Mouse (Mus musculus): ENCODE measurements around the gene Tbx10. TPM values are rescaled to one million over a fixed set of nuclear protein-coding genes. Genes with fewer than 3 reads are reported as not detected.
"Not testable (repeated sequence)": the region's sequence is repeated elsewhere in the genome, so short reads cannot be mapped to it uniquely, and the experiment has no call there.

Gene Tbx10
- polyA plus RNA-seq, 1 experiment from 2014 or later = not detected

DNA sequence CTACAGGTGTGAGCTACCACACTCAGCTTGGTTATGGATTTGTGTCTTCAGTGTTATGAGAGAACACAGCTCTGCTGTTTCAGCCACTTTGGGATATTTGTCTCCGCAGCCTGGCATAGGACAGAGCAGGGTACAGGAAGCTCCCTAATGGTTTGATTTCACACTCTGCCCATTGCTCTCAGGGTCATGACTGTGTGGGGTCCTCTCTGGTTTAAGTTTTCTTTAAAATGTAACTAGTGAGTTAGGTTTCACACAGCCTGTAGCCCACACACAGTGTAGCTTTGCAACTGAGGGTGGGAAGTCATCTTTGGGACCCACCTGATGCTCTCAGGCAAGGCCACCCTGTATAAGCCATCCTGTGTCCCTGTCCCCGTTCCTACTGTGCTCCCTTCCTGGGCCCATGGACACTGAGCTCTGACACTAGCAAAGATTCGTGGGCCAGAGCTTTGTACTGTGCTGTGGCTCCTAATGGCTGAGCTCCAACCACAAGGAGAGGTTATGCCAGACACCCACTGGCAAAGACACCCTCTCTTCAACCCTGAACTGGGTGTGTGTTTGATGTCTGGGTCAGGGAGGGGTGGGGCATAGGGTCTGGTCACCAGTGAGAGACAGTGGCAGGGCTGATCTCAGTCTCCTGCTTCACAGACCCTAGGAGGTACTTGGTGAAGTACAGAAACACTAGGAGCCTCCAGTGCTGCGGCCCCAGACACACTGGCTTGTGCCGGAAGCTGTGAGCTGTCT, 35.1 kb upstream of the Tbx10 start:
- not testable (repeated sequence) for ATAC-seq (ENCODE audit: insufficient number of reproducible peaks, low FRiP score); H3K4me3 ChIP-seq
- 73% methylated on average over 5 of the region's 5 CpGs for whole genome bisulfite sequencing

DNA sequence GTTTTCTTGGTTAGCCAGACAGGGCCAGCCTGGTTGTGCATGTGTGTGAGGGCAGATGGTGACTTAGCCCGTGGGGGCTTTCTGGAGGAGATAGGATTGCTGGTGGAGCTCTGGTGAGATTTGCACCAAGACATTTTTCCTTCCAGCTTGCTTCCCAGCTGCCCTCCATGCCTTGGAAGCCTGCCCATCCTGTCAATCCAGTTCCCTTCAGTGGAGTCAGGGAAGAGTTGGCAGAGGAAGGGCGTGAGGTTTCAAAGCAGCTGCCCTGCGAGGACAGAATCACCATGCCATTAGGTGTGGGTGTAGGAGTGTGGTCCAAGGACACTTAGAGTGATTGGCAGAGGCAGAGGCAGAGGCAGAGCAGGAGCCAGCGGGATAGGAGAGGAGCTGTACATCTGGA, 34.1 kb upstream of the Tbx10 start, which contains the start of gene Aldh3b3:
TSS of gene Aldh3b3 (plus strand) at position 176 of the 400 bp plus-strand sequence.
- 0 out of 2 replicates have a peak, but pooled peaks cover 9% of the 10 kb centered on the region for H3K27me3 ChIP-seq (replicated peaks)
- no peak within 1 kb of the TSS for H3K9ac ChIP-seq
- H3K36me3 ChIP-seq = no peaks in the 10 kb centered on the region
- H3K4me3 ChIP-seq = no peak within 1 kb of the TSS
- H3K27ac ChIP-seq (ENCODE audit: poor library complexity, severe bottlenecking) = no peak within 1 kb of the TSS
- no peaks in the 10 kb centered on the region; the same call in 1 of the 2 replicates for H3K9me3 ChIP-seq (replicated peaks)
- no peak within 1 kb of the TSS for H3K4me2 ChIP-seq
- WGBS = 80% methylated on average over 4 of the region's 4 CpGs
- H3K4me1 ChIP-seq (replicated peaks) = peaks cover 8% of the 10 kb centered on the region
- ATAC-seq (ENCODE audit: insufficient number of reproducible peaks, low FRiP score) = no peak

More for the DNA sequence above, 35.1 kb upstream of the Tbx10 start:
- not testable (repeated sequence) for H3K27ac ChIP-seq (ENCODE audit: poor library complexity, severe bottlenecking); H3K4me2 ChIP-seq; H3K4me1 ChIP-seq (replicated peaks); H3K36me3 ChIP-seq; H3K27me3 ChIP-seq (replicated peaks); H3K9me3 ChIP-seq (replicated peaks); H3K9ac ChIP-seq

DNA sequence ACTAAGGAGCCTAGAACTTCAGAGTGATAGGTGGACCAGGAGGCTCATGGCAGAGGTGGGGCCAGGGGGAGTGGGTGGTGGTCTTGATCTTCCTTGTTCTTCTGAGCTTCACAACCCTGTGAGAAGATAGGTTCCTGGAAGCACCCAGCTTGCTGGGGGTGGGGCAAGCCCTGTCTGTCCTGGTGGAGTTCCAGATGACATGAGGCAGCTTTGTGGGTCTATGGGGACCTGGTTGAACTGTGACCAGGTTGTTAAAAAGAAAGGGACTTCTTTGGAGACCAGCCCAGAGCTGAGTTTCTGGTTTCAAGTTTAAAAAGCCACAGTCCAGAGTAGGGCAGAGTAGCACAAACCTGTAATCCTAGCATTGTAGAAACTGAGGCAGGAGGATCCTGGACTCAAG, 33.5 kb upstream of the Tbx10 start:
- Histone ChIP-seq H3K4me3 (no peak overlapping the region), H3K4me2 (no peak overlapping the region), H3K27me3 (replicated peaks) (0 out of 2 replicates have a peak, but pooled peaks cover 9% of the 10 kb centered on the region), H3K27ac (ENCODE audit: poor library complexity, severe bottlenecking) (no peak overlapping the region), H3K9ac (no peak overlapping the region), H3K4me1 (replicated peaks) (peaks cover 8% of the 10 kb centered on the region), H3K36me3 (no peaks in the 10 kb centered on the region), H3K9me3 (replicated peaks) (no peaks in the 10 kb centered on the region; the same call in 1 of the 2 replicates)
- ATAC-seq (ENCODE audit: insufficient number of reproducible peaks, low FRiP score) = no peak

DNA sequence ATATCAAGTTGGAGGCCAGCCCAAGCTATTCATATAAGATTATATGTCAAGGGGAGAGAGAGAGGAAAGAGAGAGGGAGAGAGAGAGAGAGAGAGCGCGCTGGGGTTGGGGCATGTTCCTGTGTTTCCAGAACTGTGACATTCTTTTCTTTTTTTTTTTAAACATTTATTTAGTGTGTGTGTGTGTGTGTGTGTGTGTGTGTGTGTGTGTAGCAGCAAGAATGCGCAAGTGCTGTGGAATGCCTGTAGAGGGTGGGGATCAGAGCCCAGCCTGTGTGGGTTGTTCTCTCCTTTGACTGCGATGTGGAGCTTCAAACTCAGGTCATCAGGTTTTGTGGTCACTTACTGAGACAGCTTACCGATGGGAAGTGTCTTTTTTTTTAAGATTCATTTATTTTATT, 32.3 kb upstream of the Tbx10 start:
- Histone ChIP-seq H3K9me3 (replicated peaks) (no peaks in the 10 kb centered on the region; the same call in 1 of the 2 replicates), H3K36me3 (no peaks in the 10 kb centered on the region), H3K4me2 (no peak overlapping the region), H3K4me1 (replicated peaks) (peaks cover 8% of the 10 kb centered on the region), H3K9ac (no peak overlapping the region), H3K27me3 (replicated peaks) (0 out of 2 replicates have a peak, but pooled peaks cover 9% of the 10 kb centered on the region), H3K4me3 (no peak overlapping the region), H3K27ac (ENCODE audit: poor library complexity, severe bottlenecking) (no peak overlapping the region)
- WGBS = 85% methylated on average over 5 of the region's 5 CpGs
- ATAC-seq (ENCODE audit: insufficient number of reproducible peaks, low FRiP score) = no peak

DNA sequence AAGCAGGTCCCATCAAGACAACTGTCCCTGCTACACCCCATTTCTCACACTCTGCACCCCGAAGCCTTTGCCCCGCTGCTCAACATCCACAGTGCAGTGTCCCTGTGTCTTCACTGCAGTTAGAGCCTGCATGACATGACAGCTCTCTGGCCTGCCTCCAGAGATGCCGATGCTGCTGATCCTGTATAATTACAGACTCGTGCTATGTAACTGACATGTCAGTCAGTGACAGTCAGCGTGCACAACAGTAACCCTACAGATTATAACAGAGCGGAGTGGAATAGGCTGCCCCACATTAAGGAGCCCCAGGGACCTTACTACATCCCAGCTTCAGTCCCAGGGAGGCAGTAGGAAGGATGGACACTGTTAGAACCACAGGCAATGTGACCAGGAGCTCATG, 30.7 kb upstream of the Tbx10 start:
- ATAC-seq (ENCODE audit: insufficient number of reproducible peaks, low FRiP score); H3K4me1 ChIP-seq (replicated peaks); H3K27me3 ChIP-seq (replicated peaks); H3K4me3 ChIP-seq; H3K9ac ChIP-seq; H3K27ac ChIP-seq (ENCODE audit: poor library complexity, severe bottlenecking); H3K4me2 ChIP-seq; H3K36me3 ChIP-seq; H3K9me3 ChIP-seq (replicated peaks): not testable (repeated sequence)
- 76% methylated on average over 6 of the region's 6 CpGs for WGBS

DNA sequence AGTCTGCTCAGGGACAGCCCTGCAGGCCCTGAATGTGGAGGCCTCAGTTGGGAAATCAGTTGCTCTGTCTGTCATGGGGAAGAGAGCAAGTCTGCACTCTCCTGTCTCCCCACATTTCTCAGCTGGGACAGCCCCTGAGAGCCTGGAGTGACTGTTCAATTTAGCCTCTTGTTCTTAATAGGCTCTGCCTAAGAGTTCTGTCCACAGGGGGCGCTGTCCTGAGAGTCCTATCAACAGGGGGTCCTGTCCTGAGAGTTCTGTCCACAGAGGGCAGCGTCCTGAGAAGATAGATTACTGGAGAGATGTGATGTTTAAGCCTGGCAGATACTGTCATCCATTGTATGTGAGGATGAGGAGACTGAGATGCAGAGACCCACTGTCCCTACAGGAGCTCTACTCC, 30.1 kb upstream of the Tbx10 start:
- no peak for ATAC-seq (ENCODE audit: insufficient number of reproducible peaks, low FRiP score)
- H3K9me3 ChIP-seq (replicated peaks) = no peaks in the 10 kb centered on the region; the same call in 1 of the 2 replicates
- no peak overlapping the region for H3K4me3 ChIP-seq
- H3K27me3 ChIP-seq (replicated peaks) = no peaks in the 10 kb centered on the region
- WGBS = 18% methylated on average over 2 of the region's 2 CpGs
- H3K9ac ChIP-seq = no peak overlapping the region
- H3K4me1 ChIP-seq (replicated peaks) = peaks cover 5% of the 10 kb centered on the region
- H3K4me2 ChIP-seq = no peak overlapping the region
- no peaks in the 10 kb centered on the region for H3K36me3 ChIP-seq
- no peak overlapping the region for H3K27ac ChIP-seq (ENCODE audit: poor library complexity, severe bottlenecking)

DNA sequence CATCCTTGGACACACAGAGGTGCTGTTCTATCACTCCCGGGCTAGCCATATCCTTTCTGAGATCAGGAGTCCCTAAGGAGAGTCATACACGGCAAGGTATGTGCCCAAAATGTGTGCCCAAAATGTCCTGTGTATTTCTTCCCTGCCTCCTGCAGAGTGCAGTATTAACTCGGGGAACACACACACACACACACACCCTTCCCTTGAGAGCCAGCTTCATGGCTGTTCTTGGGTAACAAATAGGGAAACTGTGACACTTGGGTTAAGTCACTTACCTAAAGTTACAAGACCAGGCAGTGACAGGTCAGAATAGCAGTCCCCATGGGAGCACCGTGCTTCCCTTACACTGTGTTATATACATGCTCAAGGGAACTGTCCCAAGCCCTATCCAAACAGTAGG, 28.5 kb upstream of the Tbx10 start:
- H3K9me3 ChIP-seq (replicated peaks) = no peaks in the 10 kb centered on the region; the same call in 1 of the 2 replicates
- H3K4me1 ChIP-seq (replicated peaks) = peaks cover 17% of the 10 kb centered on the region
- no peak overlapping the region for H3K9ac ChIP-seq
- no peak overlapping the region for H3K27ac ChIP-seq (ENCODE audit: poor library complexity, severe bottlenecking)
- no peak for ATAC-seq (ENCODE audit: insufficient number of reproducible peaks, low FRiP score)
- H3K4me2 ChIP-seq = no peak overlapping the region
- H3K4me3 ChIP-seq = no peak overlapping the region
- H3K27me3 ChIP-seq (replicated peaks) = no peaks in the 10 kb centered on the region
- no peaks in the 10 kb centered on the region for H3K36me3 ChIP-seq
- WGBS = 67% methylated on average over 4 of the region's 4 CpGs

DNA sequence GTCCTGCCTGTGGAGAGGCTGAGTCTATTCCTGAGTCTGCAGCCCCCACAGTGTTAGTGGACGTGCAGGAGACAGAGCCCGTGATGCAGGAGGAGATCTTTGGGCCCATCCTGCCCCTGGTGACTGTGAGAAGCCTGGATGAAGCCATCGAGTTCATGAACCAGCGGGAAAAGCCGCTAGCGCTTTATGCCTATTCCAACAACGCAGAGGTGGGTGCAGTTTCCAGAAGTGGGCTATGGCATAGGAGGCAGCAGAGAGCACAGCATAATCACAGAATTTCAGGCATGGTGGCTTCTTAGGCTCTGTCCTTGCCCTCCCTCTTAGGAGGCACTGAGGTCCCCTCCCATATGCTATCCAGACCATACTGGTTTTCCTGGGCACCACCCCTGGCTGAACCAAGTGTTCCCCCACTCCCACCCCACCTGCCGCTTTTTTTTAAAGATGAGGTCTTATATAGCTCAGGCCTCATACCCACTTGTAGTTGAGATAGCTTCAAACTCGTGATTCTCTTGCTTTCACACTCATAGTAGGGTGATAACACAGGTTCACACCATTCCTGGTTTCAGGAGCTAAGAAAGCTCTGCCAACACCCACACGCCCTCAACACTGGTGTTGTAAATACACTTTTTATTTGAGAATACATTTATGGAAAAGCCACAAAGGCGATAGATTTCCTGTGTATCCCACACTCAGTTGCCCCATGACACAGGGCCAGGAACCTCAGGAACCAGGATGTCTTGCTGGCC, 26.0 kb upstream of the Tbx10 start:
- H3K9me3 ChIP-seq (replicated peaks) = no peaks in the 10 kb centered on the region

DNA sequence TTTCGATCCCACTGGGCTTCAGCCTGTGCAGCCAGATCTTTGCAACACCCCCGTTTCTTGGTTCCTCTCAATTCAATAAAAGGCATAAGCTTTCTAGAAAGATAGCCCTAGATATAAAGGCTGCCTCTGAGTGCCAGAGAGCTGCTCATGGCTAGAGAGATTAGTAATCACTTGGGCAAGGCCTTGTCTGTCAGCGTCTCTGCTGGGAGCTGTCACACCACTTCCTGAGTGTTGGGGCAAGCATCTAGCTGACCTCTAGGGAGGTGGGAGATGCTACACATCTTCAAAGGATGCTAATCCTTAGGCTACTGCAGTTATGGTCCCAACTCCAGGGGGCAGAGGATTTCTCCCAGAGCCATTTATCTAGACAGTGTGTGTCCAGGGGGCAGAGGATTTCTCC, 25.3 kb upstream of the Tbx10 start:
- 29% methylated on average over 3 of the region's 3 CpGs for WGBS
- no peak for ATAC-seq (ENCODE audit: insufficient number of reproducible peaks, low FRiP score)
- no peak overlapping the region for H3K4me3 ChIP-seq
- no peaks in the 10 kb centered on the region for H3K36me3 ChIP-seq
- no peak overlapping the region for H3K27ac ChIP-seq (ENCODE audit: poor library complexity, severe bottlenecking)
- H3K27me3 ChIP-seq (replicated peaks) = peaks cover 22% of the 10 kb centered on the region
- H3K9ac ChIP-seq = no peak overlapping the region
- H3K4me1 ChIP-seq (replicated peaks) = peaks cover 19% of the 10 kb centered on the region
- H3K9me3 ChIP-seq (replicated peaks) = no peaks in the 10 kb centered on the region
- H3K4me2 ChIP-seq = no peak overlapping the region

More for the DNA sequence above, 26.0 kb upstream of the Tbx10 start:
- Histone ChIP-seq H3K4me3 (no peak overlapping the region), H3K9ac (no peak overlapping the region), H3K4me1 (replicated peaks) (peaks cover 19% of the 10 kb centered on the region), H3K4me2 (no peak overlapping the region), H3K36me3 (no peaks in the 10 kb centered on the region), H3K27me3 (replicated peaks) (peaks cover 17% of the 10 kb centered on the region), H3K27ac (ENCODE audit: poor library complexity, severe bottlenecking) (no peak overlapping the region)
- ATAC-seq (ENCODE audit: insufficient number of reproducible peaks, low FRiP score) = no peak
- WGBS = 64% methylated on average over 11 of the region's 11 CpGs

DNA sequence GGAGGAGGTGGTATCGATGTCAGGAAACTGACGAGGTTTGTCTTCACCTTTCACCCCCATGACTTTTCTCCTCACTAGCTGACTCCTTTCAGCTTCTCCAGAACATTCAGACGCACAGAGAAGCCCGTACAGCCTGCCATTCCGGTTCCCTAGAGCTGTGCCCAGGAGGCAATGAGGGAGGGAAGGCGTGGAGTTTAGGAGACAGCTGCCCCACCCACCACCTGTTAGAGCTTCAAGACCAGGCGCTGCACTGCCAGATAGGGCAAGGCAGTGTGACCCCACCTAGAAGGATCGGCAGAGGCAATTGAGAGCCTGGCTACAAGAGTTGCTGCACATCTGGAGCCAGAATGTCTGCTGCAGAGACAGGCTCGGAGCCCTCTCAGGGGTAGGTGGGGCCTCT, 20.3 kb upstream of the Tbx10 start, which contains the start of gene Aldh3b2:
TSS of gene Aldh3b2 (plus strand) at position 100 of the 400 bp plus-strand sequence.
- 42% methylated on average over 9 of the region's 9 CpGs for WGBS
- Histone ChIP-seq H3K4me3 (no peak within 1 kb of the TSS), H3K9me3 (replicated peaks) (no peaks in the 10 kb centered on the region), H3K4me2 (no peak within 1 kb of the TSS), H3K36me3 (no peaks in the 10 kb centered on the region), H3K9ac (no peak within 1 kb of the TSS), H3K4me1 (replicated peaks) (peaks cover 16% of the 10 kb centered on the region), H3K27me3 (replicated peaks) (peaks cover 44% of the 10 kb centered on the region), H3K27ac (ENCODE audit: poor library complexity, severe bottlenecking) (no peak within 1 kb of the TSS)
- ATAC-seq (ENCODE audit: insufficient number of reproducible peaks, low FRiP score) = no peak

DNA sequence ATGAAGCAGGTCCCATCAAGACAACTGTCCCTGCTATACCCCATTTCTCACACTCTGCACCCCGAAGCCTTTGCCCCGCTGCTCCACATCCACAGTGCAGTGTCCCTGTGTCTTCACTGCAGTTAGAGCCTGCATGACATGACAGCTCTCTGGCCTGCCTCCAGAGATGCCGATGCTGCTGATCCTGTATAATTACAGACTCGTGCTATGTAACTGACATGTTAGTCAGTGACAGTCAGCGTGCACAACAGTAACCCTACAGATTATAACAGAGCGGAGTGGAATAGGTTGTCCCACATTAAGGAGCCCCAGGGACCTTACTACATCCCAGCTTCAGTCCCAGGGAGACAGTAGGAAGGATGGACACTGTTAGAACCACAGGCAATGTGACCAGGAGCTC, 17.9 kb upstream of the Tbx10 start:
- not testable (repeated sequence) for H3K9me3 ChIP-seq (replicated peaks); H3K27ac ChIP-seq (ENCODE audit: poor library complexity, severe bottlenecking); H3K36me3 ChIP-seq; H3K4me3 ChIP-seq; H3K4me1 ChIP-seq (replicated peaks); ATAC-seq (ENCODE audit: insufficient number of reproducible peaks, low FRiP score); H3K9ac ChIP-seq; H3K4me2 ChIP-seq
- 81% methylated on average over 6 of the region's 6 CpGs for WGBS
- H3K27me3 ChIP-seq (replicated peaks) = peaks cover 39% of the 10 kb centered on the region
